Mouse (Mus musculus): ENCODE measurements around the gene Sema5a.

Sema5a gene

GRCm38 (mm10) chr15:32447558-32448349, 203.1 kb downstream of the Sema5a start:
- DNase-seq (ENCODE audit: low spot score): no peak

- no peak for DNase-seq (ENCODE audit: low spot score)
These were observed 214.4 kb downstream of the Sema5a start for GRCm38 (mm10) chr15:32459046-32459445.

GRCm38 (mm10) chr15:32460238-32460637, 215.6 kb downstream of the Sema5a start:
- no peak for DNase-seq (ENCODE audit: low spot score)

GRCm38 (mm10) chr15:32471480-32472050, 227.0 kb downstream of the Sema5a start:
- no peak for DNase-seq (ENCODE audit: low spot score)

- no peak for DNase-seq (ENCODE audit: low spot score)
These were observed 236.1 kb downstream of the Sema5a start for GRCm38 (mm10) chr15:32480747-32481146.

GRCm38 (mm10) chr15:32485064-32485964, 240.7 kb downstream of the Sema5a start:
- DNase-seq (ENCODE audit: low spot score): no peak

- DNase-seq (ENCODE audit: low spot score): no peak
These were observed 243.4 kb downstream of the Sema5a start for GRCm38 (mm10) chr15:32487968-32488367.

- no peak for DNase-seq (ENCODE audit: low spot score)
These were observed 249.6 kb downstream of the Sema5a start for GRCm38 (mm10) chr15:32494219-32494618.

GRCm38 (mm10) chr15:32494899-32495298, 250.3 kb downstream of the Sema5a start:
- no peak for DNase-seq (ENCODE audit: low spot score)

- no peak for DNase-seq (ENCODE audit: low spot score)
These were observed 252.3 kb downstream of the Sema5a start for GRCm38 (mm10) chr15:32496880-32497279.

GRCm38 (mm10) chr15:32505941-32506340, 261.3 kb downstream of the Sema5a start:
- DNase-seq (ENCODE audit: low spot score): no peak

- DNase-seq (ENCODE audit: low spot score): no peak
These were observed 263.7 kb downstream of the Sema5a start for GRCm38 (mm10) chr15:32508282-32508681.

- DNase-seq (ENCODE audit: low spot score): no peak
These were observed 270.3 kb downstream of the Sema5a start for GRCm38 (mm10) chr15:32514877-32515276.

- no peak for DNase-seq (ENCODE audit: low spot score)
These were observed 273.3 kb downstream of the Sema5a start for GRCm38 (mm10) chr15:32517954-32518353.

GRCm38 (mm10) chr15:32532539-32532938, 287.9 kb downstream of the Sema5a start:
- DNase-seq (ENCODE audit: low spot score): no peak

GRCm38 (mm10) chr15:32533541-32534080, 289.0 kb downstream of the Sema5a start:
- DNase-seq (ENCODE audit: low spot score): no peak

GRCm38 (mm10) chr15:32536755-32537503, 292.3 kb downstream of the Sema5a start:
- no peak for DNase-seq (ENCODE audit: low spot score)

GRCm38 (mm10) chr15:32537504-32537792, 292.8 kb downstream of the Sema5a start:
- DNase-seq (ENCODE audit: low spot score): no peak

GRCm38 (mm10) chr15:32538092-32538491, 293.5 kb downstream of the Sema5a start:
- DNase-seq (ENCODE audit: low spot score): no peak

- no peak for DNase-seq (ENCODE audit: low spot score)
These were observed 298.1 kb downstream of the Sema5a start for GRCm38 (mm10) chr15:32542746-32543145.

- DNase-seq (ENCODE audit: low spot score): no peak
These were observed 298.6 kb downstream of the Sema5a start for GRCm38 (mm10) chr15:32543181-32543580.

GRCm38 (mm10) chr15:32545455-32545854, 300.8 kb downstream of the Sema5a start:
- DNase-seq (ENCODE audit: low spot score): no peak

All from urinary bladder, postnatal 14 days (tissue).